Mouse (Mus musculus) midbrain, embryonic 15.5 days (tissue): ENCODE results near the gene Il4i1. TPM values are rescaled to one million over a fixed set of nuclear protein-coding genes. Genes with fewer than 3 reads are reported as not detected.

Source experiments
- ATAC-seq: fragments of 200-750 bp; cut with Nextera tagmentation; replicated peaks from 2 replicates; pipeline ENCODE4 v1.8.0; 2017; ENCODE audit warnings: moderate TSS enrichment
- H3K27ac ChIP-seq: fragments of 300-500 bp; sonication (generic); 2 replicates; pipeline ENCODE4 v1.5.1; 2015; ENCODE audit warnings: mild to moderate bottlenecking, inconsistent platforms
- H3K27me3 ChIP-seq: fragments of 300-500 bp; sonication (generic); replicated peaks from 2 replicates; pipeline ENCODE4 v1.6.1; 2015; ENCODE audit warnings: inconsistent platforms
- H3K36me3 ChIP-seq: fragments of 300-500 bp; sonication (generic); replicated peaks from 2 replicates; pipeline ENCODE4 v1.6.1; 2015; ENCODE audit warnings: inconsistent platforms
- H3K4me1 ChIP-seq: fragments of 300-500 bp; sonication (generic); 2 replicates; pipeline ENCODE4 v1.6.1; 2015; ENCODE audit warnings: inconsistent platforms
- H3K4me2 ChIP-seq: fragments of 300-500 bp; sonication (generic); 2 replicates; pipeline ENCODE4 v1.6.1; 2015; ENCODE audit warnings: inconsistent platforms, mild to moderate bottlenecking, moderate library complexity
- H3K4me3 ChIP-seq: fragments of 300-500 bp; sonication (generic); 2 replicates; pipeline ENCODE4 v1.5.1; 2015; ENCODE audit warnings: mild to moderate bottlenecking, inconsistent platforms
- H3K9ac ChIP-seq: fragments of 300-500 bp; sonication (generic); 2 replicates; pipeline ENCODE4 v1.6.1; 2015; ENCODE audit warnings: mild to moderate bottlenecking, inconsistent platforms
- H3K9me3 ChIP-seq: fragments of 300-500 bp; sonication (generic); 2 replicates; pipeline ENCODE4 v1.6.1; 2016; ENCODE audit warnings: inconsistent platforms
- WGBS: fragments of 180-500 bp; shearing (Covaris S2); methylation state at CpG from one replicate; pipeline ENCODE4 v1.1.7; 2015; ENCODE audit warnings: mixed read lengths; 5-methylcytosine and 5-hydroxymethylcytosine counted together
- polyA plus RNA-seq: library from polyadenylated mRNA; unstranded; fragments of >200 nt; fragmentation: Nextera tagmentation; extraction: Ambion mirVana; gene quantifications from 2 replicates; pipeline ENCODE4 v1.2.1, GENCODE M21; 2015

The Il4i1 gene
- polyA plus RNA-seq, 1 experiment from 2014 or later, result 1.6 TPM

GRCm38 (mm10) chr7:44852259-44853027 lies 36.3 kb downstream of the Il4i1 start:
- ATAC-seq, result no peak
- 92% methylated on average over 36 of the region's 36 CpGs for WGBS
- Histone ChIP-seq H3K27ac (no peak overlapping the region), H3K9ac (no peak overlapping the region), H3K4me3 (no peak overlapping the region), H3K9me3 (no peaks in the 10 kb centered on the region), H3K4me2 (no peak overlapping the region), H3K27me3 (no peaks in the 10 kb centered on the region), H3K4me1 (peaks cover 55% of the 10 kb centered on the region), H3K36me3 (peaks cover 8% of the 10 kb centered on the region; the same call in 1 of the 2 replicates)

- Histone ChIP-seq H3K36me3 (peaks cover 8% of the 10 kb centered on the region; the same call in 1 of the 2 replicates), H3K27me3 (no peaks in the 10 kb centered on the region), H3K4me1 (peaks cover 55% of the 10 kb centered on the region), H3K9ac (no peak overlapping the region), H3K27ac (no peak overlapping the region), H3K9me3 (no peaks in the 10 kb centered on the region), H3K4me2 (no peak overlapping the region), H3K4me3 (no peak overlapping the region)
- 98% methylated on average over 2 of the region's 2 CpGs for WGBS
- ATAC-seq, result no peak
These were observed 36.9 kb downstream of the Il4i1 start for GRCm38 (mm10) chr7:44853065-44853464.

- Histone ChIP-seq H3K4me2 (peak overlapping the region; percentile 60), H3K9ac (peak overlapping the region; percentile 47), H3K27me3 (no peaks in the 10 kb centered on the region), H3K4me3 (peak overlapping the region; percentile 41), H3K36me3 (peaks cover 8% of the 10 kb centered on the region; the same call in 1 of the 2 replicates), H3K9me3 (no peaks in the 10 kb centered on the region), H3K27ac (peak overlapping the region; percentile 82), H3K4me1 (peaks cover 59% of the 10 kb centered on the region)
- ATAC-seq, result no peak
- 39% methylated on average over 26 of the region's 26 CpGs for WGBS
These were observed 37.6 kb downstream of the Il4i1 start for GRCm38 (mm10) chr7:44853596-44854355.

GRCm38 (mm10) chr7:44854356-44855031 lies 38.3 kb downstream of the Il4i1 start:
- peak overlapping the region; percentile 41 for H3K4me3 ChIP-seq
- peaks cover 8% of the 10 kb centered on the region; the same call in 1 of the 2 replicates for H3K36me3 ChIP-seq
- peaks cover 59% of the 10 kb centered on the region for H3K4me1 ChIP-seq
- no peaks in the 10 kb centered on the region for H3K9me3 ChIP-seq
- no peaks in the 10 kb centered on the region for H3K27me3 ChIP-seq
- no peak for ATAC-seq
- peak overlapping the region; percentile 82 for H3K27ac ChIP-seq
- peak overlapping the region; percentile 47 for H3K9ac ChIP-seq
- under 1% methylated on average over 45 of the region's 45 CpGs for WGBS
- peak overlapping the region; percentile 60 for H3K4me2 ChIP-seq

GRCm38 (mm10) chr7:44855036-44855435 lies 38.8 kb downstream of the Il4i1 start:
- Histone ChIP-seq H3K27me3 (no peaks in the 10 kb centered on the region), H3K4me3 (peak overlapping the region; percentile 41), H3K4me2 (peak overlapping the region; percentile 60), H3K9ac (peak overlapping the region; percentile 47; the same call in 1 of the 2 replicates), H3K36me3 (peaks cover 8% of the 10 kb centered on the region; the same call in 1 of the 2 replicates), H3K4me1 (peaks cover 59% of the 10 kb centered on the region), H3K27ac (peak overlapping the region; percentile 82), H3K9me3 (no peaks in the 10 kb centered on the region)
- ATAC-seq, result no peak
- WGBS, result 32% methylated on average over 10 of the region's 10 CpGs

- no peaks in the 10 kb centered on the region for H3K27me3 ChIP-seq
- H3K4me3 ChIP-seq, result peak overlapping the region; percentile 75
- H3K36me3 ChIP-seq, result peaks cover 8% of the 10 kb centered on the region; the same call in 1 of the 2 replicates
- H3K9ac ChIP-seq, result no peak overlapping the region
- ATAC-seq, result no peak
- no peaks in the 10 kb centered on the region for H3K9me3 ChIP-seq
- H3K4me1 ChIP-seq, result peaks cover 59% of the 10 kb centered on the region
- peak overlapping the region; percentile 94 for H3K4me2 ChIP-seq
- whole genome bisulfite sequencing, result 68% methylated on average over 9 of the region's 9 CpGs
- H3K27ac ChIP-seq, result peak overlapping the region; percentile 93
These were observed 40.2 kb downstream of the Il4i1 start for GRCm38 (mm10) chr7:44856265-44856916.

- WGBS, result under 1% methylated on average over 32 of the region's 32 CpGs
These were observed 40.9 kb downstream of the Il4i1 start, which contains the start of gene Pnkp for GRCm38 (mm10) chr7:44857042-44857552. Gene Pnkp, plus strand, starts transcription at chr7:44857139.

GRCm38 (mm10) chr7:44857905-44858304 lies 41.7 kb downstream of the Il4i1 start:
- peak overlapping the region; percentile 96; the same call in 1 of the 2 replicates for H3K9ac ChIP-seq
- H3K4me3 ChIP-seq, result peak overlapping the region; percentile 75
- no peak for ATAC-seq
- H3K4me2 ChIP-seq, result peak overlapping the region; percentile 94
- peaks cover 12% of the 10 kb centered on the region for H3K36me3 ChIP-seq
- H3K27me3 ChIP-seq, result no peaks in the 10 kb centered on the region
- peak overlapping the region; percentile 93; the same call in 1 of the 2 replicates for H3K27ac ChIP-seq
- WGBS, result 27% methylated on average over 8 of the region's 8 CpGs
- peaks cover 57% of the 10 kb centered on the region for H3K4me1 ChIP-seq
- H3K9me3 ChIP-seq, result no peaks in the 10 kb centered on the region

More at GRCm38 (mm10) chr7:44857042-44857552, 40.9 kb downstream of the Il4i1 start, which contains the start of gene Pnkp:
- H3K27ac ChIP-seq, result peak within 1 kb of the TSS; percentile 93
- peaks cover 57% of the 10 kb centered on the region for H3K4me1 ChIP-seq
- peak within 1 kb of the TSS; percentile 96 for H3K9ac ChIP-seq
- peak within 1 kb of the TSS; percentile 75 for H3K4me3 ChIP-seq
- H3K27me3 ChIP-seq, result no peaks in the 10 kb centered on the region
- peak; percentile 70 for ATAC-seq
- peak within 1 kb of the TSS; percentile 94 for H3K4me2 ChIP-seq
- peaks cover 9% of the 10 kb centered on the region for H3K36me3 ChIP-seq
- no peaks in the 10 kb centered on the region for H3K9me3 ChIP-seq

GRCm38 (mm10) chr7:44859896-44860295 lies 43.7 kb downstream of the Il4i1 start:
- Histone ChIP-seq H3K4me2 (no peak overlapping the region), H3K9me3 (no peaks in the 10 kb centered on the region), H3K27me3 (no peaks in the 10 kb centered on the region), H3K9ac (no peak overlapping the region), H3K27ac (no peak overlapping the region), H3K36me3 (peaks cover 25% of the 10 kb centered on the region), H3K4me3 (no peak overlapping the region), H3K4me1 (peaks cover 42% of the 10 kb centered on the region)
- ATAC-seq, result no peak
- WGBS, result 93% methylated on average over 11 of the region's 11 CpGs

GRCm38 (mm10) chr7:44860576-44861428 lies 44.6 kb downstream of the Il4i1 start:
- Histone ChIP-seq H3K27me3 (no peaks in the 10 kb centered on the region), H3K9ac (no peak overlapping the region), H3K27ac (peak overlapping the region; percentile 27; the same call in 1 of the 2 replicates), H3K4me3 (no peak overlapping the region; the same call in 1 of the 2 replicates), H3K4me2 (no peak overlapping the region; the same call in 1 of the 2 replicates), H3K4me1 (peaks cover 42% of the 10 kb centered on the region), H3K36me3 (peaks cover 25% of the 10 kb centered on the region), H3K9me3 (no peaks in the 10 kb centered on the region)
- no peak for ATAC-seq
- WGBS, result 52% methylated on average over 22 of the region's 22 CpGs
